Mouse (Mus musculus) liver, embryonic 11.5 days (tissue): ENCODE measurements around the gene Bola2. TPM values are rescaled to one million over a fixed set of nuclear protein-coding genes. Genes with fewer than 3 reads are reported as not detected.

Experiments
- ATAC-seq: fragments of 200-750 bp; cut with Nextera tagmentation; replicated peaks from 2 replicates; pipeline ENCODE4 v1.8.0; 2017; ENCODE audit warnings: moderate number of reproducible peaks, mild to moderate bottlenecking, moderate TSS enrichment, moderate library complexity; ENCODE audit not compliant: low FRiP score
- DNase-seq: peaks from one replicate; pipeline ENCODE4 v3.0.0-alpha.2; 2017; ENCODE audit warnings: low spot score
- H3K27ac ChIP-seq: fragments of 300-500 bp; sonication (generic); 2 replicates; pipeline ENCODE4 v1.5.1; 2014; ENCODE audit warnings: mild to moderate bottlenecking, low read depth, low read length, control low read depth
- H3K27me3 ChIP-seq: fragments of 300-500 bp; sonication (generic); replicated peaks from 2 replicates; pipeline ENCODE4 v1.6.1; 2014; ENCODE audit warnings: low read length, mixed read lengths; ENCODE audit not compliant: control insufficient read depth, insufficient read depth
- H3K36me3 ChIP-seq: fragments of 300-500 bp; sonication (generic); 2 replicates; pipeline ENCODE4 v1.6.1; 2014; ENCODE audit warnings: mild to moderate bottlenecking, low read length, moderate library complexity, mixed read lengths; ENCODE audit not compliant: control insufficient read depth, insufficient read depth
- H3K4me1 ChIP-seq: fragments of 300-500 bp; sonication (generic); replicated peaks from 2 replicates; pipeline ENCODE4 v1.6.1; 2014; ENCODE audit warnings: low read length, mixed read lengths; ENCODE audit not compliant: control insufficient read depth, insufficient read depth
- H3K4me2 ChIP-seq: fragments of 300-500 bp; sonication (generic); 2 replicates; pipeline ENCODE4 v1.6.1; 2014; ENCODE audit warnings: mild to moderate bottlenecking, control low read depth, moderate library complexity
- H3K4me3 ChIP-seq: fragments of 300-500 bp; sonication (generic); 2 replicates; pipeline ENCODE4 v1.5.1; 2014; ENCODE audit warnings: low read depth, low read length, control low read depth
- H3K9ac ChIP-seq: fragments of 300-500 bp; sonication (generic); 2 replicates; pipeline ENCODE4 v1.6.1; 2014; ENCODE audit warnings: low read depth, low read length, control low read depth
- H3K9me3 ChIP-seq: fragments of 300-500 bp; sonication (generic); 2 replicates; pipeline ENCODE4 v1.6.1; 2016; ENCODE audit warnings: low read length, inconsistent platforms, mixed read lengths; ENCODE audit not compliant: control insufficient read depth
- WGBS: fragments of 180-500 bp; shearing (Covaris S2); extraction: QIAGEN DNeasy Blood & Tissue Kit; methylation state at CpG from one replicate; pipeline ENCODE4 v1.1.7; 2014; 5-methylcytosine and 5-hydroxymethylcytosine counted together
- polyA plus RNA-seq: library from polyadenylated mRNA; unstranded; fragments of >200 nt; fragmentation: Nextera tagmentation; extraction: Ambion mirVana; gene quantifications from 2 replicates; pipeline ENCODE4 v1.2.1, GENCODE M21; 2014

Gene Bola2
- polyA plus RNA-seq, 1 experiment from 2014 or later, result 217 TPM

- ATAC-seq (0 out of 2 replicates have a peak, but pooled peaks have one; percentile 20), DNase-seq (no peak)
- WGBS, result 73% methylated on average over 19 of the region's 19 CpGs
- no peaks in the 10 kb centered on the region for H3K36me3 ChIP-seq
- no peak within 1 kb of the TSS for H3K4me3 ChIP-seq
- H3K4me2 ChIP-seq, result 0 out of 2 replicates have a peak within 1 kb of the TSS, but pooled peaks have one; percentile 3
- H3K27ac ChIP-seq, result no peak within 1 kb of the TSS
- H3K9me3 ChIP-seq, result no peaks in the 10 kb centered on the region
- H3K4me1 ChIP-seq, result peaks cover 12% of the 10 kb centered on the region
- H3K27me3 ChIP-seq, result peaks cover 6% of the 10 kb centered on the region; the same call in 1 of the 2 replicates
- no peak within 1 kb of the TSS; the same call in 1 of the 2 replicates for H3K9ac ChIP-seq
These were observed 12.4 kb downstream of the Bola2 start, which contains the start of gene Coro1a for GRCm38 (mm10) chr7:126707442-126708174. Coro1a (minus strand) TSS chr7:126707787.

GRCm38 (mm10) chr7:126708175-126708952 is 13.2 kb downstream of the Bola2 start:
- no peak overlapping the region for H3K4me3 ChIP-seq
- H3K9ac ChIP-seq, result no peak overlapping the region
- ATAC-seq (no peak), DNase-seq (no peak)
- no peaks in the 10 kb centered on the region for H3K36me3 ChIP-seq
- no peak overlapping the region for H3K27ac ChIP-seq
- H3K9me3 ChIP-seq, result no peaks in the 10 kb centered on the region
- WGBS, result 82% methylated on average over 10 of the region's 10 CpGs
- H3K27me3 ChIP-seq, result peaks cover 6% of the 10 kb centered on the region; the same call in 1 of the 2 replicates
- no peak overlapping the region for H3K4me2 ChIP-seq
- H3K4me1 ChIP-seq, result peaks cover 10% of the 10 kb centered on the region

GRCm38 (mm10) chr7:126710266-126710665 is 15.1 kb downstream of the Bola2 start:
- Histone ChIP-seq H3K36me3 (no peaks in the 10 kb centered on the region), H3K4me2 (no peak overlapping the region), H3K4me1 (peaks cover 4% of the 10 kb centered on the region), H3K9ac (no peak overlapping the region), H3K9me3 (no peaks in the 10 kb centered on the region), H3K27ac (no peak overlapping the region), H3K27me3 (no peaks in the 10 kb centered on the region; the same call in 1 of the 2 replicates), H3K4me3 (no peak overlapping the region)
- DNase-seq (no peak), ATAC-seq (no peak)
- WGBS, result 55% methylated on average over 4 of the region's 4 CpGs

- DNase-seq (no peak), ATAC-seq (no peak)
- Histone ChIP-seq H3K9me3 (no peaks in the 10 kb centered on the region), H3K27ac (no peak overlapping the region), H3K4me1 (peaks cover 4% of the 10 kb centered on the region), H3K4me2 (no peak overlapping the region), H3K4me3 (no peak overlapping the region), H3K36me3 (no peaks in the 10 kb centered on the region), H3K27me3 (no peaks in the 10 kb centered on the region), H3K9ac (no peak overlapping the region)
- WGBS, result 79% methylated on average over 3 of the region's 3 CpGs
These were observed 16.7 kb downstream of the Bola2 start for GRCm38 (mm10) chr7:126711910-126712309.

- no peak for ATAC-seq
- 79% methylated on average over 4 of the region's 4 CpGs for WGBS
These were observed 20.5 kb downstream of the Bola2 start for GRCm38 (mm10) chr7:126715679-126716078.

GRCm38 (mm10) chr7:126717566-126717965 is 22.4 kb downstream of the Bola2 start:
- WGBS, result 92% methylated on average over 3 of the region's 3 CpGs
- Histone ChIP-seq H3K9ac (no peak overlapping the region), H3K27me3 (no peaks in the 10 kb centered on the region), H3K27ac (no peak overlapping the region), H3K4me2 (no peak overlapping the region), H3K4me3 (no peak overlapping the region), H3K4me1 (no peaks in the 10 kb centered on the region), H3K36me3 (no peaks in the 10 kb centered on the region), H3K9me3 (no peaks in the 10 kb centered on the region)
- ATAC-seq (no peak), DNase-seq (no peak)

More at GRCm38 (mm10) chr7:126715679-126716078, 20.5 kb downstream of the Bola2 start:
- no peak for DNase-seq
- no peaks in the 10 kb centered on the region for H3K27me3 ChIP-seq
- H3K4me2 ChIP-seq, result no peak overlapping the region
- no peaks in the 10 kb centered on the region for H3K36me3 ChIP-seq
- no peaks in the 10 kb centered on the region for H3K9me3 ChIP-seq
- H3K9ac ChIP-seq, result no peak overlapping the region
- no peak overlapping the region for H3K27ac ChIP-seq
- H3K4me3 ChIP-seq, result no peak overlapping the region
- H3K4me1 ChIP-seq, result no peaks in the 10 kb centered on the region

- H3K9me3 ChIP-seq, result no peaks in the 10 kb centered on the region
- no peak overlapping the region for H3K4me3 ChIP-seq
- no peak for DNase-seq
- no peak overlapping the region for H3K4me2 ChIP-seq
- no peaks in the 10 kb centered on the region for H3K4me1 ChIP-seq
- no peaks in the 10 kb centered on the region for H3K36me3 ChIP-seq
- H3K27ac ChIP-seq, result no peak overlapping the region
- no peaks in the 10 kb centered on the region for H3K27me3 ChIP-seq
- 90% methylated on average over 5 of the region's 5 CpGs for WGBS
- no peak for ATAC-seq
- H3K9ac ChIP-seq, result no peak overlapping the region
These were observed 23.7 kb downstream of the Bola2 start for GRCm38 (mm10) chr7:126718787-126719337.

GRCm38 (mm10) chr7:126721635-126722034 is 26.4 kb downstream of the Bola2 start:
- ATAC-seq, result no peak
- no peak for DNase-seq
- Histone ChIP-seq H3K4me2 (no peak overlapping the region), H3K9me3 (no peaks in the 10 kb centered on the region), H3K4me3 (no peak overlapping the region), H3K9ac (no peak overlapping the region), H3K27me3 (no peaks in the 10 kb centered on the region), H3K36me3 (no peaks in the 10 kb centered on the region), H3K27ac (no peak overlapping the region), H3K4me1 (no peaks in the 10 kb centered on the region)
- WGBS, result 87% methylated on average over 13 of the region's 13 CpGs
